Mouse (Mus musculus) myocyte (in vitro differentiated cells): ENCODE data around the gene Icam2. TPM values are rescaled to one million over a fixed set of nuclear protein-coding genes. Genes with fewer than 3 reads are reported as not detected.

Experiments used
- H3K27me3 ChIP-seq: one replicate; pipeline ENCODE4 v1.6.1; 2011; ENCODE audit not compliant: control insufficient read depth, insufficient read depth, insufficient read length
- H3K36me3 ChIP-seq: one replicate; pipeline ENCODE4 v1.6.1; 2011; ENCODE audit not compliant: control insufficient read depth, insufficient read depth
- H3K4me2 ChIP-seq: one replicate; pipeline ENCODE4 v1.6.1; 2011; ENCODE audit warnings: low read depth, control low read depth
- H3K4me3 ChIP-seq: one replicate; pipeline ENCODE4 v1.5.1; 2011; ENCODE audit warnings: mild to moderate bottlenecking, control low read depth, moderate library complexity
- H3K79me2 ChIP-seq: one replicate; pipeline ENCODE4 v1.6.1; 2011; ENCODE audit not compliant: control insufficient read depth, insufficient read depth
- H3ac ChIP-seq: one replicate; pipeline ENCODE4 v1.6.1; 2011; ENCODE audit not compliant: control insufficient read depth, insufficient read length
- CEBPB ChIP-seq: IDR thresholded peaks from 2 replicates; pipeline ENCODE4 v1.6.1; 2011; ENCODE audit warnings: mild to moderate bottlenecking, moderate library complexity; ENCODE audit not compliant: poor library complexity, insufficient read depth, severe bottlenecking
- E2F4 ChIP-seq: IDR thresholded peaks from one replicate; pipeline ENCODE4 v1.6.1; 2011; ENCODE audit warnings: mild to moderate bottlenecking, control low read depth, moderate library complexity; ENCODE audit not compliant: insufficient read depth
- MAX ChIP-seq: IDR thresholded peaks from one replicate; pipeline ENCODE4 v1.6.1; 2011; ENCODE audit warnings: low read depth, mild to moderate bottlenecking, control low read depth
- MYOD1 ChIP-seq, 3 experiments: IDR thresholded peaks; one replicate each; pipeline ENCODE4 v1.6.1; 2011; ENCODE audit warnings: control low read depth in 2 of 3, low read depth in 2 of 3, mild to moderate bottlenecking in 2 of 3, moderate library complexity in 1 of 3; ENCODE audit not compliant: insufficient read length in 2 of 3, control insufficient read depth in 1 of 3
- MYOG ChIP-seq, 3 experiments: IDR thresholded peaks; one replicate each; pipeline ENCODE4 v1.6.1; 2011; ENCODE audit warnings: control low read depth in 2 of 3, low read depth in 2 of 3, mild to moderate bottlenecking in 2 of 3; ENCODE audit not compliant: insufficient read length in 2 of 3, control insufficient read depth in 1 of 3, insufficient read depth in 1 of 3
- POLR2A ChIP-seq: IDR thresholded peaks from one replicate; pipeline ENCODE4 v1.6.1; 2011; ENCODE audit warnings: low read depth, mild to moderate bottlenecking, control low read depth, moderate library complexity; ENCODE audit not compliant: insufficient read length
- POLR2AphosphoS2 ChIP-seq: IDR thresholded peaks from one replicate; pipeline ENCODE4 v1.6.1; 2011; ENCODE audit warnings: low read depth, control low read depth; ENCODE audit not compliant: insufficient read length
- REST ChIP-seq: IDR thresholded peaks from one replicate; pipeline ENCODE4 v1.6.1; 2011; ENCODE audit warnings: mild to moderate bottlenecking, control low read depth, moderate library complexity; ENCODE audit not compliant: insufficient read depth, insufficient read length
- SRF ChIP-seq: IDR thresholded peaks from one replicate; pipeline ENCODE4 v1.6.1; 2011; ENCODE audit warnings: low read depth; ENCODE audit not compliant: control insufficient read depth, insufficient read length
- TCF12 ChIP-seq: IDR thresholded peaks from one replicate; pipeline ENCODE4 v1.6.1; 2011; ENCODE audit warnings: mild to moderate bottlenecking, control low read depth; ENCODE audit not compliant: poor library complexity, insufficient read depth, severe bottlenecking
- TCF3 ChIP-seq: IDR thresholded peaks from one replicate; pipeline ENCODE4 v1.6.1; 2011; ENCODE audit warnings: low read depth, control low read depth; ENCODE audit not compliant: insufficient read length
- USF1 ChIP-seq: IDR thresholded peaks from one replicate; pipeline ENCODE4 v1.6.1; 2011; ENCODE audit warnings: low read depth, mild to moderate bottlenecking, control low read depth, moderate library complexity
- polyA plus RNA-seq: library from polyadenylated mRNA; unstranded; fragments of >200 nt; fragmentation: generic; extraction: Trizol; gene quantifications from one replicate; pipeline ENCODE4 v1.2.1, GENCODE M21; 2012; ENCODE audit warnings: missing spikeins

Icam2 gene
- polyA plus RNA-seq, 1 experiment, result not detected

GRCm38 (mm10) chr11:106374979-106375378 is 12.9 kb downstream of the Icam2 start:
- Histone ChIP-seq H3K4me2 (no peak overlapping the region), H3K4me3 (no peak overlapping the region), H3ac (no peak overlapping the region), H3K27me3 (peaks cover 44% of the 10 kb centered on the region), H3K36me3 (no peaks in the 10 kb centered on the region), H3K79me2 (no peaks in the 10 kb centered on the region)
- TF ChIP-seq MYOD1 (IDR thresholded peaks at IDR 0.05; ENCODE audit: control insufficient read depth in 1 of 3, insufficient read length in 2 of 3, low read depth in 2 of 3), result no peak
- no peak for TF ChIP-seq SRF

- H3K4me2 ChIP-seq, result no peak overlapping the region
- no peaks in the 10 kb centered on the region for H3K79me2 ChIP-seq
- H3K27me3 ChIP-seq, result peaks cover 41% of the 10 kb centered on the region
- no peak overlapping the region for H3K4me3 ChIP-seq
- no peaks in the 10 kb centered on the region for H3K36me3 ChIP-seq
- no peak for TF ChIP-seq CEBPB
- no peak overlapping the region for H3ac ChIP-seq
Measured at GRCm38 (mm10) chr11:106374559-106374958, 13.3 kb downstream of the Icam2 start.

GRCm38 (mm10) chr11:106373998-106374397 is 13.9 kb downstream of the Icam2 start:
- Histone ChIP-seq H3K4me3 (no peak overlapping the region), H3K27me3 (peaks cover 41% of the 10 kb centered on the region), H3ac (no peak overlapping the region), H3K36me3 (no peaks in the 10 kb centered on the region), H3K79me2 (no peaks in the 10 kb centered on the region), H3K4me2 (peak overlapping the region; percentile 3)
- TF ChIP-seq MYOG (IDR thresholded peaks at IDR 0.05; ENCODE audit: control insufficient read depth in 1 of 3, insufficient read depth in 1 of 3, insufficient read length in 2 of 3, low read depth in 2 of 3) (peak in 1 of 3 experiments; percentile 57), REST (no peak), MAX (no peak), TCF12 (no peak), POLR2A (no peak), POLR2AphosphoS2 (no peak), TCF3 (no peak), MYOD1 (IDR thresholded peaks at IDR 0.05; ENCODE audit: control insufficient read depth in 1 of 3, insufficient read length in 2 of 3, low read depth in 2 of 3) (peak in 1 of 3 experiments; percentile 80), USF1 (no peak)

GRCm38 (mm10) chr11:106366316-106366715 is 21.6 kb downstream of the Icam2 start:
- no peak overlapping the region for H3ac ChIP-seq
- H3K4me3 ChIP-seq, result no peak overlapping the region

GRCm38 (mm10) chr11:106365366-106365765 is 22.5 kb downstream of the Icam2 start, which contains the start of gene Prr29:
Prr29 (plus strand) TSS chr11:106365472.
- peak within 1 kb of the TSS; percentile 19 for H3K4me3 ChIP-seq
- no peak within 1 kb of the TSS for H3ac ChIP-seq
- H3K27me3 ChIP-seq, result no peaks in the 10 kb centered on the region
- peak within 1 kb of the TSS; percentile 73 for H3K4me2 ChIP-seq
- H3K79me2 ChIP-seq, result no peaks in the 10 kb centered on the region
- TF ChIP-seq SRF (no peak), POLR2AphosphoS2 (no peak), USF1 (no peak), TCF3 (no peak), TCF12 (no peak), POLR2A (no peak), MAX (no peak), MYOG (IDR thresholded peaks at IDR 0.05; ENCODE audit: control insufficient read depth in 1 of 3, insufficient read depth in 1 of 3, insufficient read length in 2 of 3, low read depth in 2 of 3) (peak in 2 of 3 experiments; percentile 52 to 80), CEBPB (no peak), REST (no peak), E2F4 (no peak), MYOD1 (IDR thresholded peaks at IDR 0.05; ENCODE audit: control insufficient read depth in 1 of 3, insufficient read length in 2 of 3, low read depth in 2 of 3) (peak in 2 of 3 experiments; percentile 45 to 75)
- H3K36me3 ChIP-seq, result no peaks in the 10 kb centered on the region

More at GRCm38 (mm10) chr11:106366316-106366715, 21.6 kb downstream of the Icam2 start:
- TF ChIP-seq MYOG (IDR thresholded peaks at IDR 0.05; ENCODE audit: control insufficient read depth in 1 of 3, insufficient read depth in 1 of 3, insufficient read length in 2 of 3, low read depth in 2 of 3) (peak in 2 of 3 experiments; percentile 22 to 90), TCF3 (peak; percentile 39), MYOD1 (IDR thresholded peaks at IDR 0.05; ENCODE audit: control insufficient read depth in 1 of 3, insufficient read length in 2 of 3, low read depth in 2 of 3) (peak; percentile 21 to 79 (median 66)), E2F4 (no peak), CEBPB (no peak), TCF12 (peak; percentile 51)
- Histone ChIP-seq H3K27me3 (no peaks in the 10 kb centered on the region), H3K79me2 (no peaks in the 10 kb centered on the region), H3K36me3 (no peaks in the 10 kb centered on the region), H3K4me2 (peak overlapping the region; percentile 64)

- H3K36me3 ChIP-seq, result no peaks in the 10 kb centered on the region
- H3K27me3 ChIP-seq, result no peaks in the 10 kb centered on the region
- H3K4me3 ChIP-seq, result peak overlapping the region; percentile 19
- H3K79me2 ChIP-seq, result no peaks in the 10 kb centered on the region
- H3K4me2 ChIP-seq, result peak overlapping the region; percentile 73
- H3ac ChIP-seq, result no peak overlapping the region
- no peak for TF ChIP-seq TCF3
- peak; percentile 33 for TF ChIP-seq POLR2A
- no peak for TF ChIP-seq TCF12
- TF ChIP-seq SRF, result no peak
- peak in 1 of 3 experiments; percentile 34 for TF ChIP-seq MYOG (IDR thresholded peaks at IDR 0.05; ENCODE audit: control insufficient read depth in 1 of 3, insufficient read depth in 1 of 3, insufficient read length in 2 of 3, low read depth in 2 of 3)
Measured at GRCm38 (mm10) chr11:106364712-106365111, 23.2 kb downstream of the Icam2 start.
